Mouse (Mus musculus) lung, embryonic 15.5 days (tissue): ENCODE measurements around the gene Ddx54. TPM values are rescaled to one million over a fixed set of nuclear protein-coding genes. Genes with fewer than 3 reads are reported as not detected.
A peak's percentile ranks its signal among the peaks of the same experiment; 100 is the strongest.

Source experiments
- ATAC-seq: fragments of 200-750 bp; cut with Nextera tagmentation; 2 replicates; pipeline ENCODE4 v1.8.0; 2017; ENCODE audit warnings: moderate number of reproducible peaks, borderline replicate concordance; ENCODE audit not compliant: low FRiP score, low TSS enrichment; ENCODE audit errors: extremely low read depth
- H3K27ac ChIP-seq: fragments of 300-500 bp; sonication (generic); 2 replicates; pipeline ENCODE4 v1.5.1; 2015; ENCODE audit warnings: moderate library complexity, mild to moderate bottlenecking, inconsistent platforms
- H3K27me3 ChIP-seq: fragments of 300-500 bp; sonication (generic); 2 replicates; pipeline ENCODE4 v1.6.1; 2015; ENCODE audit warnings: inconsistent platforms
- H3K36me3 ChIP-seq: fragments of 300-500 bp; sonication (generic); 2 replicates; pipeline ENCODE4 v1.6.1; 2015; ENCODE audit warnings: inconsistent platforms
- H3K4me1 ChIP-seq: fragments of 300-500 bp; sonication (generic); 2 replicates; pipeline ENCODE4 v1.6.1; 2015; ENCODE audit warnings: inconsistent platforms
- H3K4me2 ChIP-seq: fragments of 300-500 bp; sonication (generic); 2 replicates; pipeline ENCODE4 v1.6.1; 2015; ENCODE audit warnings: inconsistent platforms, mild to moderate bottlenecking, moderate library complexity
- H3K4me3 ChIP-seq: fragments of 300-500 bp; sonication (generic); 2 replicates; pipeline ENCODE4 v1.5.1; 2015; ENCODE audit warnings: mild to moderate bottlenecking, inconsistent platforms
- H3K9ac ChIP-seq: fragments of 300-500 bp; sonication (generic); 2 replicates; pipeline ENCODE4 v1.6.1; 2015; ENCODE audit warnings: inconsistent platforms
- H3K9me3 ChIP-seq: fragments of 300-500 bp; sonication (generic); 2 replicates; pipeline ENCODE4 v1.6.1; 2016; ENCODE audit warnings: inconsistent platforms
- WGBS: fragments of 180-500 bp; shearing (Covaris S2); methylation state at CpG from one replicate; pipeline ENCODE4 v1.1.7; 2015; 5-methylcytosine and 5-hydroxymethylcytosine counted together
- polyA plus RNA-seq: library from polyadenylated mRNA; unstranded; fragments of >200 nt; fragmentation: Nextera tagmentation; extraction: Ambion mirVana; gene quantifications from 2 replicates; pipeline ENCODE4 v1.2.1, GENCODE M21; 2015

Ddx54 gene
- polyA plus RNA-seq, 1 experiment from 2014 or later: 41.1 TPM

GRCm38 (mm10) chr5:120620375-120621077, 8.0 kb downstream of the Ddx54 start:
- Histone ChIP-seq H3K27ac (no peak overlapping the region), H3K9ac (no peak overlapping the region), H3K27me3 (no peaks in the 10 kb centered on the region), H3K4me3 (no peak overlapping the region), H3K36me3 (peaks cover 86% of the 10 kb centered on the region), H3K4me1 (no peaks in the 10 kb centered on the region), H3K4me2 (no peak overlapping the region), H3K9me3 (no peaks in the 10 kb centered on the region)
- no peak for ATAC-seq
- 69% methylated on average over 18 of the region's 18 CpGs for WGBS

- no peak for ATAC-seq
- WGBS: 87% methylated on average over 23 of the region's 23 CpGs
- Histone ChIP-seq H3K27me3 (no peaks in the 10 kb centered on the region), H3K4me1 (no peaks in the 10 kb centered on the region), H3K9ac (no peak overlapping the region), H3K36me3 (peaks cover 89% of the 10 kb centered on the region), H3K4me3 (no peak overlapping the region), H3K4me2 (no peak overlapping the region), H3K27ac (no peak overlapping the region), H3K9me3 (no peaks in the 10 kb centered on the region)
These were observed 8.7 kb downstream of the Ddx54 start for GRCm38 (mm10) chr5:120621078-120621765.

GRCm38 (mm10) chr5:120621846-120622197, 9.3 kb downstream of the Ddx54 start:
- H3K36me3 ChIP-seq: peaks cover 91% of the 10 kb centered on the region
- 85% methylated on average over 10 of the region's 10 CpGs for WGBS
- H3K27ac ChIP-seq: no peak overlapping the region
- H3K27me3 ChIP-seq: no peaks in the 10 kb centered on the region
- H3K4me3 ChIP-seq: no peak overlapping the region
- H3K4me2 ChIP-seq: no peak overlapping the region
- no peaks in the 10 kb centered on the region for H3K9me3 ChIP-seq
- no peaks in the 10 kb centered on the region for H3K4me1 ChIP-seq
- H3K9ac ChIP-seq: no peak overlapping the region
- no peak for ATAC-seq

GRCm38 (mm10) chr5:120622198-120622851, 9.8 kb downstream of the Ddx54 start:
- Histone ChIP-seq H3K27ac (no peak overlapping the region), H3K9me3 (no peaks in the 10 kb centered on the region), H3K27me3 (no peaks in the 10 kb centered on the region), H3K4me2 (no peak overlapping the region), H3K4me3 (no peak overlapping the region), H3K36me3 (peaks cover 91% of the 10 kb centered on the region), H3K4me1 (no peaks in the 10 kb centered on the region), H3K9ac (no peak overlapping the region)
- 78% methylated on average over 5 of the region's 5 CpGs for WGBS
- ATAC-seq: no peak

- H3K36me3 ChIP-seq: peaks cover 73% of the 10 kb centered on the region
- H3K27me3 ChIP-seq: no peaks in the 10 kb centered on the region
- no peak overlapping the region for H3K9ac ChIP-seq
- H3K9me3 ChIP-seq: no peaks in the 10 kb centered on the region
- no peaks in the 10 kb centered on the region for H3K4me1 ChIP-seq
- H3K27ac ChIP-seq: no peak overlapping the region
- WGBS: 89% methylated on average over 10 of the region's 10 CpGs
- H3K4me3 ChIP-seq: no peak overlapping the region
- H3K4me2 ChIP-seq: no peak overlapping the region
- no peak for ATAC-seq
These were observed 11.9 kb downstream of the Ddx54 start for GRCm38 (mm10) chr5:120624427-120624826.

GRCm38 (mm10) chr5:120626399-120626798, 13.9 kb downstream of the Ddx54 start:
- Histone ChIP-seq H3K27ac (no peak overlapping the region), H3K4me1 (no peaks in the 10 kb centered on the region), H3K4me3 (no peak overlapping the region), H3K4me2 (no peak overlapping the region), H3K9me3 (no peaks in the 10 kb centered on the region), H3K27me3 (peaks cover 17% of the 10 kb centered on the region), H3K36me3 (peaks cover 57% of the 10 kb centered on the region), H3K9ac (no peak overlapping the region)
- WGBS: 36% methylated on average over 19 of the region's 19 CpGs
- ATAC-seq: 0 out of 2 replicates have a peak, but pooled peaks have one; percentile 24

- no peak overlapping the region for H3K4me2 ChIP-seq
- peaks cover 20% of the 10 kb centered on the region for H3K27me3 ChIP-seq
- H3K9me3 ChIP-seq: no peaks in the 10 kb centered on the region
- no peak overlapping the region for H3K4me3 ChIP-seq
- no peak overlapping the region for H3K9ac ChIP-seq
- H3K27ac ChIP-seq: no peak overlapping the region
- H3K36me3 ChIP-seq: peaks cover 45% of the 10 kb centered on the region
- H3K4me1 ChIP-seq: no peaks in the 10 kb centered on the region
- ATAC-seq: no peak
- WGBS: 88% methylated on average over 15 of the region's 15 CpGs
These were observed 15.2 kb downstream of the Ddx54 start for GRCm38 (mm10) chr5:120627515-120628300.

- H3K36me3 ChIP-seq: peaks cover 35% of the 10 kb centered on the region
- no peak overlapping the region for H3K27ac ChIP-seq
- no peak overlapping the region for H3K4me3 ChIP-seq
- no peaks in the 10 kb centered on the region for H3K4me1 ChIP-seq
- no peak overlapping the region for H3K4me2 ChIP-seq
- no peak overlapping the region for H3K9ac ChIP-seq
- 48% methylated on average over 7 of the region's 7 CpGs for WGBS
- no peak for ATAC-seq
- H3K9me3 ChIP-seq: no peaks in the 10 kb centered on the region
- peaks cover 20% of the 10 kb centered on the region for H3K27me3 ChIP-seq
These were observed 16.1 kb downstream of the Ddx54 start for GRCm38 (mm10) chr5:120628624-120629023.

GRCm38 (mm10) chr5:120631128-120631527, 18.6 kb downstream of the Ddx54 start:
- Histone ChIP-seq H3K9me3 (no peaks in the 10 kb centered on the region), H3K27ac (no peak overlapping the region), H3K4me3 (no peak overlapping the region), H3K36me3 (peaks cover 12% of the 10 kb centered on the region), H3K27me3 (peaks cover 25% of the 10 kb centered on the region), H3K4me1 (no peaks in the 10 kb centered on the region), H3K4me2 (no peak overlapping the region), H3K9ac (no peak overlapping the region)
- ATAC-seq: no peak
- WGBS: 4% methylated on average over 29 of the region's 29 CpGs

GRCm38 (mm10) chr5:120631892-120632291, 19.4 kb downstream of the Ddx54 start:
- no peak overlapping the region for H3K4me2 ChIP-seq
- no peak overlapping the region for H3K27ac ChIP-seq
- H3K4me3 ChIP-seq: no peak overlapping the region
- H3K9me3 ChIP-seq: no peaks in the 10 kb centered on the region
- ATAC-seq: no peak
- H3K4me1 ChIP-seq: no peaks in the 10 kb centered on the region
- H3K9ac ChIP-seq: no peak overlapping the region
- H3K36me3 ChIP-seq: peaks cover 5% of the 10 kb centered on the region
- WGBS: 92% methylated on average over 5 of the region's 5 CpGs
- H3K27me3 ChIP-seq: peaks cover 25% of the 10 kb centered on the region

- Histone ChIP-seq H3K9ac (no peak within 1 kb of the TSS), H3K9me3 (no peaks in the 10 kb centered on the region), H3K27ac (no peak within 1 kb of the TSS), H3K4me1 (no peaks in the 10 kb centered on the region), H3K4me2 (no peak within 1 kb of the TSS), H3K36me3 (no peaks in the 10 kb centered on the region), H3K4me3 (no peak within 1 kb of the TSS), H3K27me3 (peaks cover 25% of the 10 kb centered on the region)
- no peak for ATAC-seq
- 38% methylated on average over 9 of the region's 9 CpGs for WGBS
These were observed 21.6 kb downstream of the Ddx54 start, which contains the start of gene Cfap73 for GRCm38 (mm10) chr5:120634131-120634530. Gene Cfap73, minus strand, starts transcription at chr5:120634235.
